Mouse (Mus musculus) neutrophil, adult 83 days (primary cell): ENCODE data around the gene Irf6. TPM values are rescaled to one million over a fixed set of nuclear protein-coding genes. Genes with fewer than 3 reads are reported as not detected.

Experiments
- total RNA-seq, 2 experiments: library from RNA; stranded (reverse); gene quantifications; one replicate each; pipeline ENCODE4 v1.2.4; 2023

The Irf6 gene
- not detected for total RNA-seq

GRCm38 (mm10) chr1:193152872-193153271 lies at the start of gene Irf6:
Irf6 (plus strand) TSS chr1:193153111.

GRCm38 (mm10) chr1:193129786-193130455 lies 23.0 kb upstream of the Irf6 start, which contains the start of gene Diexf:
Diexf (minus strand) TSS chr1:193130272.

GRCm38 (mm10) chr1:193167746-193168145 lies 14.8 kb downstream of the Irf6 start, which contains the start of gene A130010J15Rik:
A130010J15Rik (plus strand) TSS chr1:193168046.

DNA sequence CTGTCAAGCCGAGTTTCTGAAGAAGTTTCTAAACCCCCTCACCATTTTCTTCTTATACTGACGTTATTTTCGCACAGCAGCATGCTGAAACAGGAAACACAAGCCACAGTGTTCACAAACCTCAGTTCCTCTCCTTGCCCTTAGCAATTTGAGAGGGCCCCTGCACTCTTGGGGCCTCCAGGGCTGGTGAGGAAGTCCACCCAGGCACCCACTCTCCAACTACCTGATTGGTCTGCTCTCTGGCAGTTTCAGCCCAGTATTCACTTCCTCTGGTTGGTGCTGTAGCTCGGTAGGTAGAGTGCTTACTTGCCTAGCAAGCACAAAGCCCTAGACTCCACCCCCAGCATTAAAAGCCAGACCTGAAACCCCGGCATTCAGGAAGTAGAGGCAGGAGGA lies 48.5 kb downstream of the Irf6 start, which contains the start of gene Traf3ip3:
TSS of gene Traf3ip3 (minus strand) at position 321 of the 396 bp plus-strand sequence.

DNA sequence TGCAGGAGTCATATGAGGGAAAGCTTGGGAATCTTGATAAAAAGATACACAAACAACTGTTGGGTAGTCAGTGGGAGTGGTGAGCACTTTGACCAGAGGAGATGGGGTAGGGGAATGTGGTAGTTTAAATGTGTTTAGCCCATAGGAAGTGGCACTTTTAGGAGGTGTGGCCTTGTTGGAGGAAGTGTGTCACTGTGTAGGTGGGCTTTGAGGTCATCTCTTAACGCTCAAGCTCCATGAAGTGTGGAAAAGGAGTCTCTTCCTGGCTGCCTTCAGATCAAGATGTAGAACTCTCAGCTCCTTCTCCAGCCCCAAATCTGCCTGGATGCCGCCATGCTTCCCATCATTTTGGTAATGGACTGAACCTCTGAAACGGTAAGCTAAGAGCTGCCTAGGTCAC lies 54.6 kb downstream of the Irf6 start, which contains the start of gene Lamb3:
TSS of gene Lamb3 (plus strand) at position 197 of the 400 bp plus-strand sequence.

Other genes starting within 250 kb of the Irf6 start
- not detected for gene Syt14, start 117.3 kb upstream of the Irf6 start, total RNA-seq
- gene Diexf, start 22.8 kb upstream of the Irf6 start, total RNA-seq = 10 to 100 TPM in 1 of 2 experiments, 1 to 10 TPM in 1; 8.3 to 10.7 TPM
- 1 to 10 TPM; 2.3 to 2.4 TPM for gene A130010J15Rik, start 14.9 kb downstream of the Irf6 start, total RNA-seq
- gene Traf3ip3, start 48.6 kb downstream of the Irf6 start, total RNA-seq = 100 to 1,000 TPM; 151 to 169 TPM
- gene Lamb3, start 54.6 kb downstream of the Irf6 start, total RNA-seq = 10 to 100 TPM; 15.7 to 16.2 TPM
- 100 to 1,000 TPM in 1 of 2 experiments, 10 to 100 TPM in 1; 92.4 to 102 TPM for gene Hsd11b1, start 111.0 kb downstream of the Irf6 start, total RNA-seq
- 100 to 1,000 TPM; 180 to 214 TPM for gene G0s2, start 120.1 kb downstream of the Irf6 start, total RNA-seq
- gene Camk1g, start 217.2 kb downstream of the Irf6 start, total RNA-seq = not detected